Mouse (Mus musculus): ENCODE measurements around the gene Bckdk. TPM values are rescaled to one million over a fixed set of nuclear protein-coding genes. Genes with fewer than 3 reads are reported as not detected.

Gene Bckdk
- polyA plus RNA-seq, 1 experiment from 2014 or later = 99.1 TPM

GRCm38 (mm10) chr7:127898179-127898956, 5.5 kb upstream of the Bckdk start:
- Histone ChIP-seq H3K27me3 (ENCODE audit: control insufficient read depth, insufficient read depth, low read length) (no peaks in the 10 kb centered on the region), H3K4me1 (ENCODE audit: control insufficient read depth, insufficient read depth, low read length) (no peaks in the 10 kb centered on the region), H3K27ac (replicated peaks; ENCODE audit: low read depth, low read length) (no peak overlapping the region), H3K36me3 (replicated peaks; ENCODE audit: control insufficient read depth, insufficient read depth, low read depth, low read length) (no peaks in the 10 kb centered on the region), H3K9me3 (replicated peaks; ENCODE audit: control insufficient read depth, low read length) (no peaks in the 10 kb centered on the region), H3K9ac (replicated peaks; ENCODE audit: low read length) (no peak overlapping the region), H3K4me3 (ENCODE audit: low read depth, low read length) (no peak overlapping the region), H3K4me2 (ENCODE audit: low read depth, low read length) (no peak overlapping the region)
- 40% methylated on average over 10 of the region's 10 CpGs for WGBS
- no peak for ATAC-seq (replicated peaks; ENCODE audit: insufficient number of reproducible peaks, low FRiP score, low TSS enrichment, low read depth)
- DNase-seq (ENCODE audit: low spot score) = no peak

GRCm38 (mm10) chr7:127899997-127900396, 3.9 kb upstream of the Bckdk start:
- no peak overlapping the region for H3K4me3 ChIP-seq (ENCODE audit: low read depth, low read length)
- no peak overlapping the region for H3K27ac ChIP-seq (replicated peaks; ENCODE audit: low read depth, low read length)
- 49% methylated on average over 7 of the region's 7 CpGs for WGBS
- DNase-seq (ENCODE audit: low spot score) = no peak
- H3K27me3 ChIP-seq (ENCODE audit: control insufficient read depth, insufficient read depth, low read length) = no peaks in the 10 kb centered on the region
- no peaks in the 10 kb centered on the region for H3K4me1 ChIP-seq (ENCODE audit: control insufficient read depth, insufficient read depth, low read length)
- H3K36me3 ChIP-seq (replicated peaks; ENCODE audit: control insufficient read depth, insufficient read depth, low read depth, low read length) = no peaks in the 10 kb centered on the region
- no peaks in the 10 kb centered on the region for H3K9me3 ChIP-seq (replicated peaks; ENCODE audit: control insufficient read depth, low read length)
- no peak overlapping the region for H3K9ac ChIP-seq (replicated peaks; ENCODE audit: low read length)
- no peak overlapping the region for H3K4me2 ChIP-seq (ENCODE audit: low read depth, low read length)
- no peak for ATAC-seq (replicated peaks; ENCODE audit: insufficient number of reproducible peaks, low FRiP score, low TSS enrichment, low read depth)

- Histone ChIP-seq H3K9me3 (replicated peaks; ENCODE audit: control insufficient read depth, low read length) (no peaks in the 10 kb centered on the region), H3K4me1 (ENCODE audit: control insufficient read depth, insufficient read depth, low read length) (no peaks in the 10 kb centered on the region), H3K27me3 (ENCODE audit: control insufficient read depth, insufficient read depth, low read length) (no peaks in the 10 kb centered on the region), H3K9ac (replicated peaks; ENCODE audit: low read length) (no peak overlapping the region), H3K27ac (replicated peaks; ENCODE audit: low read depth, low read length) (no peak overlapping the region), H3K4me3 (ENCODE audit: low read depth, low read length) (no peak overlapping the region), H3K36me3 (replicated peaks; ENCODE audit: control insufficient read depth, insufficient read depth, low read depth, low read length) (no peaks in the 10 kb centered on the region; the same call in 1 of the 2 replicates), H3K4me2 (ENCODE audit: low read depth, low read length) (no peak overlapping the region)
- 78% methylated on average over 2 of the region's 2 CpGs for WGBS
- ATAC-seq (replicated peaks; ENCODE audit: insufficient number of reproducible peaks, low FRiP score, low TSS enrichment, low read depth) (no peak), DNase-seq (ENCODE audit: low spot score) (no peak)
Measured at GRCm38 (mm10) chr7:127901772-127902171, 2.1 kb upstream of the Bckdk start.

- ATAC-seq (replicated peaks; ENCODE audit: insufficient number of reproducible peaks, low FRiP score, low TSS enrichment, low read depth) = no peak
- H3K4me1 ChIP-seq (ENCODE audit: control insufficient read depth, insufficient read depth, low read length) = no peaks in the 10 kb centered on the region
- H3K9ac ChIP-seq (replicated peaks; ENCODE audit: low read length) = no peak overlapping the region
- H3K4me3 ChIP-seq (ENCODE audit: low read depth, low read length) = no peak overlapping the region
- H3K9me3 ChIP-seq (replicated peaks; ENCODE audit: control insufficient read depth, low read length) = no peaks in the 10 kb centered on the region
- WGBS = 94% methylated on average over 12 of the region's 12 CpGs
- DNase-seq (ENCODE audit: low spot score) = no peak
- H3K27ac ChIP-seq (replicated peaks; ENCODE audit: low read depth, low read length) = no peak overlapping the region
- H3K36me3 ChIP-seq (replicated peaks; ENCODE audit: control insufficient read depth, insufficient read depth, low read depth, low read length) = peaks cover 13% of the 10 kb centered on the region
- no peaks in the 10 kb centered on the region for H3K27me3 ChIP-seq (ENCODE audit: control insufficient read depth, insufficient read depth, low read length)
- no peak overlapping the region for H3K4me2 ChIP-seq (ENCODE audit: low read depth, low read length)
Measured at GRCm38 (mm10) chr7:127907939-127908338, 4.1 kb downstream of the Bckdk start.

DNA sequence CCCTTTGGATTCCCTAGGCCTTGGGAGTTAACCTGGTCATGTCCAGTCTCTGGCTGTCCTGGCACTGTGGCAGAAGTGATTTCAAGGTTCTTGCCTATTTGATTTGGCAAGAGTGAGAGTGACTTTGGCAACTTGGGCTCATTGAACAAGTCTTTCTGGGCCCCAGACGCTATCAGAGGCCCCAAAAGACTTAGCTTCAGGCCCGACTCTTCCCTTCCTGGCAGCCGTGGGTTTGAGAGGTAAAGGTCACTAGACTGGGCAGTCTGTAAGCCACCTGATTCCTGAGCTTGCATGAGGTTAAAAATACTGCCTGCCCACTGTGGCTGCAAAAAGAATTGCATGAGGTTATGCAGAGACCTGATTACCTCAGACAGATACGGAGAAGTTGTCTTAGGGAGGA, 4.8 kb downstream of the Bckdk start:
- Histone ChIP-seq H3K9me3 (replicated peaks; ENCODE audit: control insufficient read depth, low read length) (no peaks in the 10 kb centered on the region), H3K9ac (replicated peaks; ENCODE audit: low read length) (no peak overlapping the region), H3K4me2 (ENCODE audit: low read depth, low read length) (no peak overlapping the region), H3K4me1 (ENCODE audit: control insufficient read depth, insufficient read depth, low read length) (no peaks in the 10 kb centered on the region), H3K27me3 (ENCODE audit: control insufficient read depth, insufficient read depth, low read length) (no peaks in the 10 kb centered on the region), H3K36me3 (replicated peaks; ENCODE audit: control insufficient read depth, insufficient read depth, low read depth, low read length) (peaks cover 13% of the 10 kb centered on the region), H3K4me3 (ENCODE audit: low read depth, low read length) (no peak overlapping the region), H3K27ac (replicated peaks; ENCODE audit: low read depth, low read length) (no peak overlapping the region)
- ATAC-seq (replicated peaks; ENCODE audit: insufficient number of reproducible peaks, low FRiP score, low TSS enrichment, low read depth) (no peak), DNase-seq (ENCODE audit: low spot score) (no peak)
- WGBS = 80% methylated on average over 4 of the region's 4 CpGs

- Histone ChIP-seq H3K4me1 (ENCODE audit: control insufficient read depth, insufficient read depth, low read length) (no peaks in the 10 kb centered on the region), H3K9ac (replicated peaks; ENCODE audit: low read length) (peak within 1 kb of the TSS; percentile 77), H3K9me3 (replicated peaks; ENCODE audit: control insufficient read depth, low read length) (no peaks in the 10 kb centered on the region), H3K27me3 (ENCODE audit: control insufficient read depth, insufficient read depth, low read length) (no peaks in the 10 kb centered on the region), H3K36me3 (replicated peaks; ENCODE audit: control insufficient read depth, insufficient read depth, low read depth, low read length) (peaks cover 18% of the 10 kb centered on the region), H3K4me2 (ENCODE audit: low read depth, low read length) (peak within 1 kb of the TSS; percentile 71), H3K27ac (replicated peaks; ENCODE audit: low read depth, low read length) (peak within 1 kb of the TSS; percentile 73), H3K4me3 (ENCODE audit: low read depth, low read length) (peak within 1 kb of the TSS; percentile 96)
- 1% methylated on average over 40 of the region's 40 CpGs for WGBS
- DNase-seq (ENCODE audit: low spot score) (peak; percentile 95), ATAC-seq (replicated peaks; ENCODE audit: insufficient number of reproducible peaks, low FRiP score, low TSS enrichment, low read depth) (peak; percentile 89)
Measured at GRCm38 (mm10) chr7:127912190-127912871, 8.4 kb downstream of the Bckdk start, which contains the start of gene Kat8. Gene Kat8 (plus strand): TSS chr7:127912516.

- no peaks in the 10 kb centered on the region for H3K4me1 ChIP-seq (ENCODE audit: control insufficient read depth, insufficient read depth, low read length)
- H3K36me3 ChIP-seq (replicated peaks; ENCODE audit: control insufficient read depth, insufficient read depth, low read depth, low read length) = peaks cover 13% of the 10 kb centered on the region
- no peaks in the 10 kb centered on the region for H3K9me3 ChIP-seq (replicated peaks; ENCODE audit: control insufficient read depth, low read length)
- H3K27ac ChIP-seq (replicated peaks; ENCODE audit: low read depth, low read length) = no peak overlapping the region
- H3K27me3 ChIP-seq (ENCODE audit: control insufficient read depth, insufficient read depth, low read length) = no peaks in the 10 kb centered on the region
- peak overlapping the region; percentile 71 for H3K4me2 ChIP-seq (ENCODE audit: low read depth, low read length)
- DNase-seq (ENCODE audit: low spot score) = no peak
- WGBS = 26% methylated on average over 4 of the region's 4 CpGs
- H3K4me3 ChIP-seq (ENCODE audit: low read depth, low read length) = peak overlapping the region; percentile 96
- no peak for ATAC-seq (replicated peaks; ENCODE audit: insufficient number of reproducible peaks, low FRiP score, low TSS enrichment, low read depth)
- peak overlapping the region; percentile 77 for H3K9ac ChIP-seq (replicated peaks; ENCODE audit: low read length)
Measured at GRCm38 (mm10) chr7:127912938-127913337, 9.1 kb downstream of the Bckdk start.

GRCm38 (mm10) chr7:127915293-127915692, 11.4 kb downstream of the Bckdk start:
- no peak for ATAC-seq (replicated peaks; ENCODE audit: insufficient number of reproducible peaks, low FRiP score, low TSS enrichment, low read depth)
- H3K36me3 ChIP-seq (replicated peaks; ENCODE audit: control insufficient read depth, insufficient read depth, low read depth, low read length) = peaks cover 4% of the 10 kb centered on the region
- DNase-seq (ENCODE audit: low spot score) = no peak
- no peaks in the 10 kb centered on the region for H3K4me1 ChIP-seq (ENCODE audit: control insufficient read depth, insufficient read depth, low read length)
- no peak overlapping the region for H3K4me3 ChIP-seq (ENCODE audit: low read depth, low read length)
- 90% methylated on average over 12 of the region's 12 CpGs for WGBS
- H3K9me3 ChIP-seq (replicated peaks; ENCODE audit: control insufficient read depth, low read length) = no peaks in the 10 kb centered on the region
- H3K9ac ChIP-seq (replicated peaks; ENCODE audit: low read length) = no peak overlapping the region
- H3K27ac ChIP-seq (replicated peaks; ENCODE audit: low read depth, low read length) = no peak overlapping the region
- no peak overlapping the region for H3K4me2 ChIP-seq (ENCODE audit: low read depth, low read length)
- H3K27me3 ChIP-seq (ENCODE audit: control insufficient read depth, insufficient read depth, low read length) = no peaks in the 10 kb centered on the region

Measured in embryonic facial prominence, embryonic 11.5 days (tissue).